Mouse (Mus musculus) hindbrain, embryonic 12.5 days (tissue): ENCODE data around the gene Rpl37. TPM values are rescaled to one million over a fixed set of nuclear protein-coding genes. Genes with fewer than 3 reads are reported as not detected.

ENCODE experiments used
- ATAC-seq: fragments of 200-750 bp; cut with Nextera tagmentation; 2 replicates; pipeline ENCODE4 v1.8.0; 2017; ENCODE audit warnings: moderate TSS enrichment; ENCODE audit not compliant: low FRiP score
- H3K27ac ChIP-seq: fragments of 300-500 bp; sonication (generic); 2 replicates; pipeline ENCODE4 v1.5.1; 2016; ENCODE audit warnings: mild to moderate bottlenecking
- H3K27me3 ChIP-seq: fragments of 300-500 bp; sonication (generic); 2 replicates; pipeline ENCODE4 v1.6.1; 2016; ENCODE audit warnings: mild to moderate bottlenecking
- H3K36me3 ChIP-seq: fragments of 300-500 bp; sonication (generic); 2 replicates; pipeline ENCODE4 v1.6.1; 2016; ENCODE audit warnings: mild to moderate bottlenecking
- H3K4me1 ChIP-seq: fragments of 300-500 bp; sonication (generic); 2 replicates; pipeline ENCODE4 v1.6.1; 2016
- H3K4me2 ChIP-seq: fragments of 300-500 bp; sonication (generic); replicated peaks from 2 replicates; pipeline ENCODE4 v1.6.1; 2016; ENCODE audit warnings: mild to moderate bottlenecking
- H3K4me3 ChIP-seq: fragments of 300-500 bp; sonication (generic); 2 replicates; pipeline ENCODE4 v1.5.1; 2016; ENCODE audit warnings: mild to moderate bottlenecking
- H3K9ac ChIP-seq: fragments of 300-500 bp; sonication (generic); 2 replicates; pipeline ENCODE4 v1.6.1; 2016; ENCODE audit warnings: mild to moderate bottlenecking, moderate library complexity
- H3K9me3 ChIP-seq: fragments of 300-500 bp; sonication (generic); replicated peaks from 2 replicates; pipeline ENCODE4 v1.6.1; 2016; ENCODE audit warnings: mild to moderate bottlenecking
- WGBS: fragments of 180-500 bp; shearing (Covaris S2); methylation state at CpG from one replicate; pipeline ENCODE4 v1.1.7; 2016; 5-methylcytosine and 5-hydroxymethylcytosine counted together
- polyA plus RNA-seq: library from polyadenylated mRNA; unstranded; fragments of >200 nt; fragmentation: Nextera tagmentation; extraction: Ambion mirVana; gene quantifications from 2 replicates; pipeline ENCODE4 v1.2.1, GENCODE M21; 2016

Gene Rpl37
- polyA plus RNA-seq, 1 experiment from 2014 or later = 473 TPM

- peaks cover 8% of the 10 kb centered on the region for H3K4me1 ChIP-seq
- no peak overlapping the region; the same call in 1 of the 2 replicates for H3K4me2 ChIP-seq
- no peak overlapping the region for H3K4me3 ChIP-seq
- H3K36me3 ChIP-seq = no peaks in the 10 kb centered on the region
- WGBS = 75% methylated on average over 5 of the region's 5 CpGs
- H3K9ac ChIP-seq = no peak overlapping the region
- no peak for ATAC-seq
- no peak overlapping the region for H3K27ac ChIP-seq
- H3K9me3 ChIP-seq = no peaks in the 10 kb centered on the region
- no peaks in the 10 kb centered on the region for H3K27me3 ChIP-seq
Observed at GRCm38 (mm10) chr15:5142714-5143113, 26.3 kb downstream of the Rpl37 start.

GRCm38 (mm10) chr15:5143361-5144020, 27.0 kb downstream of the Rpl37 start, which contains the start of gene Prkaa1:
Gene Prkaa1, plus strand, starts transcription at chr15:5143861.
- H3K27me3 ChIP-seq = no peaks in the 10 kb centered on the region
- ATAC-seq = peak; percentile 95
- no peaks in the 10 kb centered on the region for H3K9me3 ChIP-seq
- peak within 1 kb of the TSS; percentile 65 for H3K4me3 ChIP-seq
- peaks cover 8% of the 10 kb centered on the region for H3K4me1 ChIP-seq
- peak within 1 kb of the TSS; percentile 73 for H3K9ac ChIP-seq
- under 1% methylated on average over 43 of the region's 80 CpGs for WGBS
- H3K4me2 ChIP-seq = peak within 1 kb of the TSS; percentile 67
- H3K36me3 ChIP-seq = no peaks in the 10 kb centered on the region
- peak within 1 kb of the TSS; percentile 93 for H3K27ac ChIP-seq

- 1% methylated on average over 54 of the region's 61 CpGs for WGBS
- Histone ChIP-seq H3K36me3 (no peaks in the 10 kb centered on the region), H3K9ac (peak overlapping the region; percentile 73), H3K9me3 (no peaks in the 10 kb centered on the region), H3K27ac (peak overlapping the region; percentile 93), H3K4me1 (peaks cover 10% of the 10 kb centered on the region), H3K27me3 (no peaks in the 10 kb centered on the region), H3K4me3 (peak overlapping the region; percentile 65), H3K4me2 (peak overlapping the region; percentile 67)
- ATAC-seq = peak; percentile 94
Observed at GRCm38 (mm10) chr15:5144021-5144778, 27.8 kb downstream of the Rpl37 start.

- Histone ChIP-seq H3K4me1 (peaks cover 12% of the 10 kb centered on the region), H3K4me2 (peak overlapping the region; percentile 67), H3K36me3 (no peaks in the 10 kb centered on the region), H3K9ac (peak overlapping the region; percentile 13; the same call in 1 of the 2 replicates), H3K9me3 (no peaks in the 10 kb centered on the region), H3K27me3 (no peaks in the 10 kb centered on the region), H3K4me3 (peak overlapping the region; percentile 65; the same call in 1 of the 2 replicates), H3K27ac (no peak overlapping the region)
- no peak for ATAC-seq
- WGBS = 46% methylated on average over 9 of the region's 9 CpGs
Observed at GRCm38 (mm10) chr15:5145196-5145945, 28.9 kb downstream of the Rpl37 start.

- Histone ChIP-seq H3K4me1 (peaks cover 12% of the 10 kb centered on the region), H3K4me2 (no peak overlapping the region), H3K27me3 (no peaks in the 10 kb centered on the region), H3K9me3 (no peaks in the 10 kb centered on the region), H3K4me3 (no peak overlapping the region), H3K9ac (no peak overlapping the region), H3K27ac (no peak overlapping the region), H3K36me3 (no peaks in the 10 kb centered on the region)
- no peak for ATAC-seq
- WGBS = 78% methylated on average over 4 of the region's 4 CpGs
Observed at GRCm38 (mm10) chr15:5149187-5149586, 32.7 kb downstream of the Rpl37 start.

- Histone ChIP-seq H3K27ac (no peak overlapping the region), H3K27me3 (no peaks in the 10 kb centered on the region), H3K36me3 (no peaks in the 10 kb centered on the region), H3K4me3 (no peak overlapping the region), H3K9me3 (no peaks in the 10 kb centered on the region), H3K4me2 (no peak overlapping the region), H3K4me1 (peaks cover 6% of the 10 kb centered on the region), H3K9ac (no peak overlapping the region)
- 89% methylated on average over 6 of the region's 6 CpGs for WGBS
- no peak for ATAC-seq
Observed at GRCm38 (mm10) chr15:5152171-5152570, 35.7 kb downstream of the Rpl37 start.

GRCm38 (mm10) chr15:5154621-5155020, 38.2 kb downstream of the Rpl37 start:
- Histone ChIP-seq H3K27ac (no peak overlapping the region), H3K36me3 (no peaks in the 10 kb centered on the region), H3K27me3 (no peaks in the 10 kb centered on the region), H3K9ac (no peak overlapping the region), H3K9me3 (no peaks in the 10 kb centered on the region), H3K4me3 (no peak overlapping the region), H3K4me1 (peaks cover 3% of the 10 kb centered on the region; the same call in 1 of the 2 replicates), H3K4me2 (no peak overlapping the region)
- WGBS = 80% methylated on average over 9 of the region's 9 CpGs
- no peak for ATAC-seq

GRCm38 (mm10) chr15:5155093-5155492, 38.6 kb downstream of the Rpl37 start:
- H3K27me3 ChIP-seq = no peaks in the 10 kb centered on the region
- H3K36me3 ChIP-seq = no peaks in the 10 kb centered on the region
- peaks cover 3% of the 10 kb centered on the region; the same call in 1 of the 2 replicates for H3K4me1 ChIP-seq
- WGBS = 78% methylated on average over 5 of the region's 5 CpGs
- no peak overlapping the region for H3K4me2 ChIP-seq
- no peak overlapping the region for H3K4me3 ChIP-seq
- H3K9me3 ChIP-seq = no peaks in the 10 kb centered on the region
- no peak overlapping the region for H3K27ac ChIP-seq
- no peak for ATAC-seq
- H3K9ac ChIP-seq = no peak overlapping the region

GRCm38 (mm10) chr15:5156355-5156754, 39.9 kb downstream of the Rpl37 start:
- 89% methylated on average over 4 of the region's 4 CpGs for WGBS
- H3K4me1 ChIP-seq = peaks cover 3% of the 10 kb centered on the region; the same call in 1 of the 2 replicates
- H3K36me3 ChIP-seq = no peaks in the 10 kb centered on the region
- H3K9me3 ChIP-seq = no peaks in the 10 kb centered on the region
- H3K4me3 ChIP-seq = no peak overlapping the region
- no peak for ATAC-seq
- no peak overlapping the region for H3K27ac ChIP-seq
- H3K9ac ChIP-seq = no peak overlapping the region
- no peaks in the 10 kb centered on the region for H3K27me3 ChIP-seq
- no peak overlapping the region for H3K4me2 ChIP-seq

- no peak overlapping the region for H3K4me3 ChIP-seq
- WGBS = 81% methylated on average over 1 of the region's 1 CpGs
- no peaks in the 10 kb centered on the region for H3K36me3 ChIP-seq
- no peak overlapping the region for H3K27ac ChIP-seq
- no peaks in the 10 kb centered on the region for H3K27me3 ChIP-seq
- no peak for ATAC-seq
- H3K4me1 ChIP-seq = peaks cover 3% of the 10 kb centered on the region; the same call in 1 of the 2 replicates
- no peak overlapping the region for H3K4me2 ChIP-seq
- H3K9ac ChIP-seq = no peak overlapping the region
- no peaks in the 10 kb centered on the region for H3K9me3 ChIP-seq
Observed at GRCm38 (mm10) chr15:5157386-5157785, 40.9 kb downstream of the Rpl37 start.

- H3K36me3 ChIP-seq = peaks cover 7% of the 10 kb centered on the region
Observed at GRCm38 (mm10) chr15:5158827-5159226, 42.4 kb downstream of the Rpl37 start.

More at GRCm38 (mm10) chr15:5158827-5159226, 42.4 kb downstream of the Rpl37 start:
- Histone ChIP-seq H3K9me3 (no peaks in the 10 kb centered on the region), H3K4me1 (peaks cover 3% of the 10 kb centered on the region; the same call in 1 of the 2 replicates), H3K4me2 (no peak overlapping the region), H3K9ac (no peak overlapping the region), H3K27ac (no peak overlapping the region), H3K27me3 (no peaks in the 10 kb centered on the region), H3K4me3 (no peak overlapping the region)
- no peak for ATAC-seq
- WGBS = 71% methylated on average over 6 of the region's 6 CpGs
